Mouse (Mus musculus) regulatory T cell (primary cell): ENCODE data around the gene Sept9.

ENCODE experiments used
- in situ Hi-C: fragments of 300-600 bp; cut with MboI, MseI; formaldehyde crosslinking; loops from one replicate; pipeline ENCODE4 v1.15.1; 2025; ENCODE audit warnings: high pct_unique_total_duplicates

Sept9 gene

DNA sequence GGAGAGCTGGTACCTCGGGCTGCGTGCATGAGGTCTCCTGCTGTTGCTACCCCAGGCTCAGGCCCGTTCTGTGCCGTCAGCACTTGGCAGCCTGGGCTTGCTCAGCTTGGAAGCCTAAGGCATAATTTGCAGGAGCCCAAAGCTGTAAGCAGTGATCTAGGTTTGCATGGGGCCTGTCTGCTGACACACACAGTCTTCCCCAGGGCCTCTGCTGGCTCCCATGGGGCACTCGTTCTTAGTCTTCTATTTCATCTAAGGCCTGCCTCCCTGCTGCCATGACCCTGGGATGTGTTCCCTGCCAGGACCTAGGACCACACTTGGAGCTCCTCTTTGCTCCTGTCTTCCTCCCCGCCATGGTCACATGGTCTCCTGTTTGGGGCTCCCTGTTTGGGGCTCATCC, 21.7 kb downstream of the Sept9 start:
- in situ Hi-C loops, result no loop called here

DNA sequence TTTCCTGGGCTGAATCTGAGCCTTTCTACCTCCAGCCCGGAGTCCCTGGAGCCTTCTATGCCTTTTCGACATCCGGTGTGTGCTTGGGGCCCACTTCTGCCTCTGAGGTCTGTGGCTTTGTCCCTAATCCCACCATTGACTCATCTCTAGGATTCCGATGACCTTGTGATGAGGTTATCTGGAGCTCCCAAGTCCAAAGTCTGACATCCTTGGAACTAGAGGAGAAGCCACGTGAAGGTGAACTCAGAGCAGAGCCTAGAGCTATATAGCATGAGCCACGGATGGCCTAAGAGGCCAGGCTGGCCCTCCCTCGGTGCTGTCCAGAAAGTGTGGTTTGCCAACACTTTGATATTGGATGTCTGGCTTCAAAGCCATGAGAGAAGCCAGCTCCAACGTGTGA, 23.4 kb downstream of the Sept9 start:
- in situ Hi-C loops, result no loop called here

DNA sequence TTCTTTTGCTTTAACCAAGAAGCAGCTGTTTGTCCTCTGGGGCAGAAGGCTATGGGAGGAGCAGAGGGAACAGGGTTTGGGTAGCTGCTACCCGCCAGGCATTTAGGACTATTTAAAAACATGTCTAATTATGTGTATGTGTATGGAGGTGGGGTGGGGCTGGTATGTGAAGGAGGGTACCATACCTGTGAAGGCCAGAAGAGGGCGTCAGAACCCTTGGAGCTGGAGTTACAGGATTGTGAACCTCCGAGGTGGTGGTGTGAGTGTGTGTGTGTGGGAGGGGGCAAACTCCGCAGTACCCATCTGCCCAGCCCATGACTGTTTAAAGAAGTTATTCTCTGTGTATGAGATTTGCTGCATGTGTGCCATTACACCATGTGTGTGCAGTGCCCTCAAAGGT, 25.3 kb downstream of the Sept9 start:
- in situ Hi-C loops, result loop anchor here (5.0 kb wide), 1 partner anchor 103 kb away; no protein-coding TSS in a partner anchor

DNA sequence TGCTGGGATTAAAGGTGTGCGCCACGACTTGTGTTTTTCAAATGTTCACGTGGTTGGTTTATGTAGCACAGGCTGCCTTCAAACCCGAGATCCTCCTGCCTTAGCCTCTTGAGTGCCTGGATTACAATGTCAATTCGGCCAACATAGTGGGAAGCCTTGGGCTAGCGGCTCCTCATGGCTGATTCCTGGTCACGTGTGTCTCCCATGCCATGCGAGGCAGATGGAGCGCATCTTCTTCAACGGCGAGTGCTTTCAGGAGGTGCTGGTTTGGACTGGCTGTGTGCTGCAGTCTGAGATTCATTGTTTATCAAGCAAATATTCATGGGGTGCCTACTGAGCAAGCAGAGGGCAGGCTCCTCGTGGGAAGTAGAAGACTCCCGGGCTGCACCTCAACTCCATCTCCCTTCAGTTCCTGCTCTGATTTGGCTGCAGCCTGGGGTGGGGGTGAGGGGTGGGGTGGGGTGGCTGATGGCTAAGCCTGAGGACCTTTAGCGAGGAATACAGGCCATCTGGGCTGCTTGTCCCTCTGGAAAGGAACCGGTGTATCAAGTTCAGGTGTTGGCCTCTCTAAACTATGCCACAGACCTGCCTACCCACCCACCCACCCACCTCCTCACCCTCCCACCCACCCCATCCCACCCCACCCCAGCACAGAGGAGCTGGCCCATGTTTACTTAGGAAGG, 26.2 kb downstream of the Sept9 start:
- in situ Hi-C loops, result loop anchor here (5.0 kb wide), 1 partner anchor 103 kb away; no protein-coding TSS in a partner anchor

DNA sequence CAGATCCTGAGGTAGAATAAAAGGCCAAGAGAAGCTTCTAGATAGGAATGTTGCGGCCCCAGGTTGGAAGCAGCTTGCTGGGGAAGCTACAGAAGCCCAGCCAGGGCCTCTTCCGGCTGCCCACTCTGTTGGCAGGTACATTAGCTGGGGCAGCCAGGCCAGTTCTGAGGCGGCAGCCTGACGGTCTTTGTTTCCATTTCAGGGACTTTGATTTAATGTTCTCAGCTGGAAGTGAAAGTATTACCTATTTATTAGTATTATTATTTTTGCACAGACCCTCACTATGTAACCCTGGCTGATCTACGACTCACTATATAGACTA, 26.7 kb downstream of the Sept9 start:
- in situ Hi-C loops, result loop anchor here (5.0 kb wide), 1 partner anchor 104 kb away; no protein-coding TSS in a partner anchor

DNA sequence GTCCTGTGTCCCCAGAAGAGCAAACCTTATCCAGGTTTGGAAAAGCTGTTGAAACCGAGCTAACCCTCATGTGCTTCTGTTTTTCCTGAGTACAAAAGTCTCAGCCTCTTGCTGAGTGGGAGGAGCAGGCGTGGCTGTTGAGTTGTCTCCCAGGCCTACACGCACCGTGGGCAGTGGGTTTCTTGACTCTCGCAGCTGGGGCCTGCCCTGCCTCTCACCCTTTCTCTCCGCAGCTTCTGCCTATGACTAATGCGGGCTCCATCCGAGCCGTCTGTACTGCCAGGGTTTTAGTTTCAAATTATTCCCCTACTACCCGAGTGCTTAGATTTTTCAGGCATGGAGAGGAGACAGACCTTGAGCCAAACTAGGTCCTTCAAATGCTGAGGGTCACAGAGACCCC, 28.7 kb downstream of the Sept9 start:
- in situ Hi-C loops, result loop anchor here (5.0 kb wide), 1 partner anchor 106 kb away; no protein-coding TSS in a partner anchor

DNA sequence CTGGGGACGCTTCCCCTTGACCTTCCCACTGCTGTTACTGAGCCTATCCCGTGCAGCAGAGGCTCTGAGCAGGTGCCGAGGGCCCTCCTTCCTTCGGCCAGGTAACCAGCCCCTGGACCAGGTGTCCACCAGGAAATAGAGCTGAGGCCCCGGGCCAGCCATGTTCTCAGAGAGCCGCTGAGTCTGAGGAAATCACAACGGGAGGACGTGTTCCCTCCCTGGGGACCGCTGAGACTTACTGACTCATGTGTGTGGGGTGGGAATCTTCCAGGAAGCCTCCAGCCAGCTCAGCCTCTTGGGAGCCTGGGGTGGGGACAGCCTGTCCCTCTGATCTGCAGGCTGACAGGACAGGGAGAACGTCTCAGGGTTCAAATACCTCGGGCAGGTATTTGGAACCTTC, 32.1 kb downstream of the Sept9 start:
- in situ Hi-C loops, result no loop called here

DNA sequence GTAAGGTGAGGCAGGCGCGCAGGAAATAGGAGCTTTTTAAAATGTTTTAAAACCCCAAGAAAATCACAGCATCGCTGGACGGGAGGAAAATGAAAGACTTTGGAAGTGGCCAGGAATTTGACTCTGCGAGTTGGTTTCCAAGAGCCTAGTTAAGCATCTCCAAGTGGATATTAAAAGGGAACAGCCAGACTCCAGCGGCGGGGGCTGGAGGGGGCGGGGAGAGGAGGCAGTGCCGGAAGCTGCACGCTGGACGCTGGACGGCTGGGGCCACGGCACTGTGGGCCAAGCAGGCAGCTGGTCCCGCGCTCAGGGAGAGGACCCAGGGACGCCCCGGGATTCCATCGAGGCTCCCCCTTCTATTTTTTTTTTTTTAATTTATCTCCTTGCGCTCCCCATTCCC, 32.6 kb downstream of the Sept9 start:
- in situ Hi-C loops, result no loop called here

DNA sequence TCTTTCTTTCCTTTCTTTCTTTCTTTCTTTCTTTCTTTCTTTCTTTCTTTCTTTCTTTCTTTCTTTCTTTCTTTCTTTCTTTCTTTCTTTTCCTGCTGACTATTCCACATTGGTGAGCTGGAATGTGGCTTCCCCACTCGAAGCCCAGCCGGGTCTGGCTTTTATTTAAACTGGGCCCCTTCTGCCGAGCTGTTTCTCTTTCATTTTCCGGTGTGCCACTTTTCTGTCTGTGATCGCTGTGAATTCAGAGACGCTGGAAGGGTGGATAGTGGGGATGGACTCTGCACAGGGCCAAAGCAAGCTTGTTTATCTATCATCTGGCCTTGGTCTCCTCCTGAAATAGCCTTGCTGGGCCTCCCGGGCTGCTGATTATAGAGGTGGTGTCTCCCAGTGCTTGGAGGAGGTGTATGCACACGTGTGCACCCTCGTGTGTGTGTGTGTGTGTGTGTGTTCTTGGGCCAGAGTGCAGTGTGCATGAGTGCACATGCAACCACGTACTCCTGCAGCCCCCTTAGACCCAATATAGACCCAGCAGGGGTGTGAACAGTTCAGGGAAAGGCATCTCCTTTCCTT, 33.5 kb downstream of the Sept9 start:
- in situ Hi-C loops, result no loop called here

DNA sequence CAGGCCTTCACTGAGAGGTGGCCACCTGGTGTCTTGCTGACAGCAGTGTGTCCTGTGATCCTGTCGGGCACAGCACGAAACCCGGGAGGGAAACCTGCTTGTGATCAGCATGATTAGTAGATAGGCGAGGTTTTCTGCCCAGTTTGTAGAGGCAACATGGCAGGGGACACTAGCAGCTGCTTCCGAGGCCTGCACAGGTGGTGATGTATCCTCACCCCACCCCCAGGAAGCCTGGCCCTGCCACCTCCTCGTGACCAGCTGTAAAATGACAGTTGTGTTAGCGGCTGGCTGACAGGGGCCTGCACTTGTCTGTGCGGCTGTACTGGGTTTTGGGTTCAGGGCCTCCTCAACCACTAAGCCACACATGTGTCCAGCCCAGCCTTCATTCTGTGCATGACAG, 34.4 kb downstream of the Sept9 start:
- in situ Hi-C loops, result no loop called here

DNA sequence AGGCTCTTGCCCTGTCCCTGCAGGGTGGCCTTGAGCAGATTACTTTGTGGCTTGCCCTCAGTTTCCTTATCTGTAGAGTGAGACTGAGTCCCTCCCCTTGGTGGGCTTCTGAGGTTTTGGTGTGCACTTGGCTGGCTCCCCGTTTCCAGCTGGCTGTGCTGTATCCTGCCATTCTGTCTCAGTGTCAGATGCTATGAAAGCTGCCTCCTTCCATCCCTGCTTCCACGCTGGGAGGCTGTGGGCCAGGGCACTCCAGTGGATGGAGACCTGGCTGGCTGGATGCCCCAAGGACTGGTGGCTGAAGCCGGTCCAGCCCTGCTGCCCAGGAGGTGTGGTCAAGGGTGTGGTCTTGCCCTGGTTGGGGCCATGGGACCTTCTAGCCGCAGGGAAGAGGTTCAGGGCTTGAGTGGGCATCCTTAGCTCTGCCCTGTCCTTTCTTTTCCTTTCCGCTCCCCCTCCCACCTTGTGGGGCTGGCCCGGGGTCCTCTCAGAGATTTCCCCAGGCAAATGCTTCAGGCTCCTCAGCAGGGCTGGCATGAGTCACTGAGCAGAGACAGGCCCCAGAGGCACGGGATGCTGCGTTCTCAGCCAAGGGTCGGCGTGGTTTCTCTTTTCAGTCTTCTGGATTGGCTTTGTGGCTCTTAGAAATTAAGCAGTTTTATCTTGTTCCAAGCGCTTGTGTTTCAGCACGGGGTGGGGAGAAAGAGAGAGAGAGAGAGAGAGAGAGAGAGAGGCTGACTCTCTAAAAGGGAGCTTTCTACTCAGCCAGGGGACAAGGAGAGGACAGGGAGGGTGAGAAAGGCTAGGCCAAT, 35.8 kb downstream of the Sept9 start:
- in situ Hi-C loops, result loop anchor here (5.0 kb wide), 1 partner anchor 122 kb away; no protein-coding TSS in a partner anchor

DNA sequence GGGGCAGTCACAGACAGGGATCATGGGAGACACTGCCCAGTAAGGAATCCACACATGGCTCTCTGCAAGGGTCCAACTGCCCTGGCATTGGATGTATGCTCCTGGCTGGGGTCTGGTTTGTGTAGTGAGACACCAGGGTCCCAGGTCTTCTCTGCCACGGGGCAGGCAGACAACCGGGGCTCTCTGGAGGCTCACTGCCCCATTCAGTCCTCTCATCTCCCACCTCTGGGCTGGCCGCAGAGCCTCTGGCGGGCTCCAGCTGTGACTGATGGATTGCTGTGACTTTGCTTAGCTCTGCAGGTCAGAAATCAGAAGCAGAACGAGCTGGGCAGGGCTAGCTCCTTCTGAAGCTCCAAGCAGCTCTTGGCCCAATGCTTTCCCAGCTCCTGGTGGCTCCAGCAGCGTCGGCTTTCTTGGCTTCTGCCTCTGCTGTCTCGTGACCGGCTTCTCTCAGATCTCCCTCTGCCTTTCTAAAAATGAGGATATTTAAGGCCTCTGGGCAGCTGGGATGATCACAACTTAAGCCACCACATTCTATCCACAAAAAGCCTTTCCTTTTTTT, 36.5 kb downstream of the Sept9 start:
- in situ Hi-C loops, result loop anchor here (5.0 kb wide), 1 partner anchor 121 kb away; no protein-coding TSS in a partner anchor

DNA sequence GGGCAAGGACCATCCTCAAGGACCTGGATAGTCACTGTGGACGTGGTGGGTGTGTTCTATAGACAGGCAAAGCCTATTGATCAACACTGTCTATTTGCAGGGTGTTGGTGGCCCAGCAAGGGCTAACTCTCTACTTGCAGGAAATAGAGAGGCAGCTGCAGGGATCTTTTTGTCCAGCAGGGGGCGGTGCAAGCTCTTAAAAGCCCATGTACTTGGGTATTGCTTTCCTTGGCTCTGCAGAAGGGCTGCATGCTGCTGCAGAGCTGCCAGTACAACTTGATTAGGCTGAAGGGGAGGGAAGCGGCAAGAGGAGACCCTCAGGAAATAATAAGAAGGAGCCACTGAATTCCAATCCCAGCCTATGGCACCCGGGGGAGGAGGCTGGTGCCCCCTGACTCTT, 38.7 kb downstream of the Sept9 start:
- in situ Hi-C loops, result loop anchor here (5.0 kb wide), 1 partner anchor 119 kb away; no protein-coding TSS in a partner anchor

DNA sequence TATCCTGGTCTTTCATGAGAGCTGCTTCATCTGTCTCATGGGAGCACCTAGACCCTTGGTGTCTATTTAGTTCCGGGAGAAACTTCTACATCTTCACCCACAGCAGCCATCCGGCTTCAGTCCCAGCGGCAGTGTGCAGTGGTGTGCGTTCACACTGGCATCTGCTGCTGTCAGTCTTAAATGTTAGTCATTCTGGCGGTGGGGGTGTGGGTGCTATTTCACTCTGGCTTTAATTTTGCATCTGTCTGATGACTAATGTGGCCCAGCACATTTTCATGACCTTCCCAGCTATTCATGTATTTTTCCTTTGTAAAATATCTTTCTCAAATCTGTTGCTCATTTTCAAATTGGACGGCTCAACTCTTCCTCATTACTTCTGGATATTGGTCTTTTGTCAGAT, 40.2 kb downstream of the Sept9 start:
- in situ Hi-C loops, result loop anchor here (5.0 to 10.0 kb wide), 2 partner anchors 118 to 825 kb away; partner anchors contain the start of gene Rnf157

DNA sequence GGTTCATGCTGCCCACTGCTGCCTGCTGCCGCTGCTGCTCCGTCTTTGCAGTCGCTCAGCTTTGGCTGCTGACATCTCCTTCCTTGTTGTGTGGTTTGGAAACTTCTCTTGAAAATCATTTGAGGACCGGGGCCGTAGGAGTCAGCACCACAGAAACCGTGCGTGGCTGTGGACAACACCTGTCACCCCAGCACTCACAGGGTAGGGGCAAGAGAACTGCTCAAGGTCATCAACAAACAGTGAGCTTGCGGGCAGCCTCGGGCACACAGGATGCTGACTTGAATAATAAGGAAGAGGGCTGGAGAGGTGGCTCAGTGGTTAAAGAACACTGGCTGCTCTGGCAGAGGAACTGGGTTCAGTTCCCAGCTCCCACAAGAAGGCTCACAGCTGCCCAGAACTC, 40.9 kb downstream of the Sept9 start:
- in situ Hi-C loops, result loop anchor here (10.0 kb wide), 1 partner anchor 826 kb away; the partner anchor contains the start of gene Rnf157

DNA sequence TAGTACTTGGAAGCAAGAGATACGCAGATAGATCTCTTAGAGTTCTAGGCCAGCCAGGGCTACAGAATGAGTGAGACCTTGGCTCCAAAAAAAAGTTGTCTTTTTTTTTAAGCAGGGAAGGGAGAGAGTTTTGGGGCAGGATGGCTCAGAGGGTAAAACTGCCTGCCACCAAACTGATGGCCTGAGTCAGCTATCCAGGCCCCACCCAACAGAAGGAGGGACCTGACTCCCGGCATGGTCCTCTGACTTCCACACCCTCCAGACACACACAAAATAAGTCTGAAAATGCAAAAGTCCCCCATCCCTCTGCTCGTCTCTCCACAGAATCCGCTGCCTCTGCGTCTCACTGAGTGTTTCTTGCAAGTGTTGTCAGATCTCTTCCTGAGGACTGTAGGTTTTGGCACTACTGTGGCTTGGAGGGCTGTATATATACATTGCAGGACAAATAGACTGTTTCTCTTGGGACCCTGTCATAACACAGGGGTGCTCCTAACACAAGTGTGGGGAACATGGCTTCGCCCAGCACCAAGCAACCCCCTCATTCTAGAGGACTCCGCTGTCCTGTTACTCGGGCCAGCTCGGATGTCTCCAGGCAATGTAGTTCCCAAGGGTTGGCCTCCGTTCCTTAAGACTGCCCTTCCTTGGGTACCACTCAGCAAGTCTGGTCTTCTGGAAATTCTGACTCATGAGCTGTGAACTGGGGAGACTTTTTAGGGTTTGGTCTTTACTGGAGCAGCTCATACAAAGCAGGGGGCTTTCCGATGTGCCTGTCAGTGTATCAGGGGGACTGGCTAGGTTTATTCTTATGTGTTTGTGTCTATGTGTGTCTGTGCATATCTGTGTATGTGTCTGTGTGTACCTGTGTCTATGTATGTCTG, 41.6 kb downstream of the Sept9 start:
- in situ Hi-C loops, result loop anchor here (10.0 kb wide), 1 partner anchor 826 kb away; the partner anchor contains the start of gene Rnf157

DNA sequence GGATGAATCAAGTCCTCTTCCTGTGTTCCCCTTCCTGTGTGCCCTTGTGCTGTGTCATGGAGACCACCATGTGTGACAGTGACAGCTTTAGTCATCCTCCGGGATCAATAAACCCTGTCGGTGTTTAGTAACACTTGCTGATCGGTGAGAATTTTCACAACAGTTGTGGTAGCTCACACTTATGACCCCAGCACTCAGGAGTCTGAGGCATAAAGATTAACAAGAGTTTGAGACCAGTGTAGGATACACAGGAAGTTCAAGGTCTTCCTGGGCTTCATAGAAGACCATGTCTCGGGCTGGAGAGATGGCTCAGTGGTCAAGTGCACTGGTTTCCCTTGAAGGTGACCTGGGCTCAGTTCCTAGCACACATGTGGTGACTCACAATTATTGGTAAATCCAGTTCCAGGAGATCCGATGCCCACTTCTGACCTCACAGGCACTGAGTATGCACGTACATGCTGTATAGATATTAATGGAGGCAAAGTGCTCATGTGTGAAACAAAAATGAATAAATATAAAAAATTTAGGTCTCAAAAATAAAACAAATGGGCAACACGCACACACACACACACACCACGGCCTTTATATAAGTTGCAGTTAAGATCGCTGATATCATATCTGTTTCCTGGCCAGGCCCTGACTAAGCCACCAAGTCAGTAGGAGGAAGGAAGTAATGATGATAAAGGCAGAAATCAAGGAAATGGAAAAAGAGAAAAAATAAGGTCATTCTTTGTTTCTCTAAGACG, 43.1 kb downstream of the Sept9 start:
- in situ Hi-C loops, result loop anchor here (10.0 kb wide), 1 partner anchor 828 kb away; the partner anchor contains the start of gene Rnf157

DNA sequence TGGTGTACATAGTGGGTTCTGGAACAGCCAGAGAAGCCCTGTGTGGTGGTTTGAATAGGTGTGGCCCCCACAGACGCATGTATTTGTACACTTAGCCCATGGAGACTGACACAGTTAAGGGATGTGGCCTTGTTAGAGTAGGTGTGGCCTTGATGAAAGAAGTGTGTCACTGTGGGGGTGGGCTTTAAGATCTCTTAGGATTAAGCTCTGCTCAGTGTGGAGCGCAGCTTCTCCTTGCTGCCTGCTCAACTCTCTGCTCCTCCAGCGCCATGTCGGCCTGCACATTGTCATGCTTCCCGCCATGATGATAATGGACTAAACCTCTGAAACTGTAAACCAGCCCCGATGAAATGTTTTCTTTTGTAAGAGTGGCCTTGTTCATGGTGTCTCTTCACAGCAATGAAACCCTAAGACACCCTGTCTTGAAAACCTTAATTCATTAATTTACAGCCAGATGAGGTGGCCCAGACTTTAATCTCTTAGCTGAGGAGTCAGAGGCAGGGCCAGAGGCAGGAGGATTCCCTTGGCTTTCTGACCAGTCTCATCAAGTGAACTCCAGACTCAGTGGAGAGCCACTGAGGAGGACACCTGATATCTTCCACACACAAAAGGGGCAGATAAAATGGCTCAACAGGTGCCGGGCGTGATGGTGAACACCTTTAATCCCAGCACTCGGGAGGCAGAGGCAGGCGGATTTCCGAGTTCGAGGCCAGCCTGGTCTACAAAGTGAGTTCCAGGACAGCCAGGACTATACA, 44.3 kb downstream of the Sept9 start:
- in situ Hi-C loops, result loop anchor here (10.0 kb wide), 1 partner anchor 829 kb away; the partner anchor contains the start of gene Rnf157

DNA sequence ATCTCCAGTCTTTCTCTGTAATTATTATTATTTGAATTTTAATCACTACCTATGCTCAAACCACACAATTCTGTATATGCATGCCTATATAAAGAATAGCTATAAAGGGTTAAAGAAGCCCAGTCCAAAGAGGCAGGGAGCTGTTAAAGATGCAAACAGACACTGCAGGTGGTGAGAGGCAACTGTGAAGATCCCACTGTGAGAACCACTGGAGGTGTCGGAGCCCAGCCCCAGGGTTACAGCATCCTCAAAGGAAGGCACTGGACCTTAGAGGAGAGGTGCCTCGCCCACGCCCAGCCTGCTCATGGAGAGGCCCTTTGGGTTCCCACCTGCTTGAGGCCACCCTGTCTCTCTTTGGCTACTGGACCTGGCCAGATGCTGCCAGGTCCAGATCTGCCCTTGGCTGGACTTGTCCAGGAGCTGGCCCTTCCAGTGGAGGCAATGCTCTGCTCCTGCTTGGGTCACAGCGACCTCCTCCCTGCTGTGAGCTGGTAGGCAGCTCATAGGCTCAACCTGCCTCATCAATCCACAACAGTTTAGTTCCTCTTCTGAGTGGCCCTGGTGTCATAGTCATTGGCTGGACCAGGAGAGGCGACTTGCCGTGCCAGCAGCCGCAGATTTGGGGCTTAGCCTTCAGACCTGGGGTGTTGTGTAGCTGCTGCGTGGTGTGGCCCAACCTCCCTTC, 45.7 kb downstream of the Sept9 start:
- in situ Hi-C loops, result loop anchor here (5.0 to 10.0 kb wide), 2 partner anchors 62 to 830 kb away; partner anchors contain the start of gene Rnf157
